Mouse (Mus musculus) liver, adult 2 months (tissue): Measurements from ENCODE around the gene Gm20388. TPM values are rescaled to one million over a fixed set of nuclear protein-coding genes. Genes with fewer than 3 reads are reported as not detected.

Source experiments
- DNase-seq: peaks from one replicate; pipeline ENCODE4 v3.0.0-alpha.2; 2011; ENCODE audit warnings: low read depth, low spot score; ENCODE audit errors: extremely low read depth
- H3K27ac ChIP-seq: fragments of 200-500 bp; replicated peaks from 2 replicates; pipeline ENCODE4 v1.5.1; 2012; ENCODE audit warnings: low read depth, mild to moderate bottlenecking, control low read depth, inconsistent platforms, low read length; ENCODE audit not compliant: insufficient read depth
- H3K27me3 ChIP-seq: fragments of 200-500 bp; 2 replicates; pipeline ENCODE4 v1.6.1; 2012; ENCODE audit warnings: mild to moderate bottlenecking, moderate library complexity, low read length, inconsistent platforms; ENCODE audit not compliant: control insufficient read depth, insufficient read depth
- H3K36me3 ChIP-seq: fragments of 200-500 bp; 2 replicates; pipeline ENCODE4 v1.6.1; 2012; ENCODE audit warnings: low read length, inconsistent platforms; ENCODE audit not compliant: control insufficient read depth, insufficient read depth
- H3K4me1 ChIP-seq: fragments of 200-500 bp; 2 replicates; pipeline ENCODE4 v1.6.1; 2011; ENCODE audit warnings: low read length; ENCODE audit not compliant: control insufficient read depth, insufficient read depth
- H3K4me3 ChIP-seq: fragments of 200-500 bp; 2 replicates; pipeline ENCODE4 v1.5.1; 2011; ENCODE audit warnings: low read depth, mild to moderate bottlenecking, control low read depth, low read length, moderate library complexity; ENCODE audit not compliant: insufficient read depth
- H3K79me2 ChIP-seq: fragments of 200-500 bp; 2 replicates; pipeline ENCODE4 v1.6.1; 2012; ENCODE audit warnings: inconsistent platforms, mild to moderate bottlenecking, low read length, moderate library complexity; ENCODE audit not compliant: control insufficient read depth, insufficient read depth
- H3K9ac ChIP-seq: fragments of 200-500 bp; 2 replicates; pipeline ENCODE4 v1.6.1; 2012; ENCODE audit warnings: low read depth, mild to moderate bottlenecking, control low read depth, inconsistent platforms, low read length
- CTCF ChIP-seq: fragments of 200-500 bp; IDR thresholded peaks from 2 replicates; pipeline ENCODE4 v1.5.1; 2011; ENCODE audit warnings: low read depth, low read length, control low read depth
- POLR2A ChIP-seq: fragments of 200-500 bp; IDR thresholded peaks from 2 replicates; pipeline ENCODE4 v1.6.1; 2011; ENCODE audit warnings: low read length, control low read depth; ENCODE audit not compliant: insufficient read depth; ENCODE audit errors: extremely low read depth
- WGBS: fragments of 180-500 bp; shearing (Covaris S2); methylation state at CpG from one replicate; pipeline ENCODE4 v1.1.7; 2018; 5-methylcytosine and 5-hydroxymethylcytosine counted together
- polyA plus RNA-seq: library from polyadenylated mRNA; depleted of rRNA; stranded (reverse); fragments of >200 nt; gene quantifications from 2 replicates; pipeline ENCODE4 v1.2.3, GENCODE M21; 2012
- total RNA-seq: library from RNA; depleted of rRNA; stranded (reverse); fragments of >200 nt; gene quantifications from 2 replicates; pipeline ENCODE4 v1.2.3, GENCODE M21; 2014

Gene Gm20388
- total and polyA plus RNA-seq, 2 experiments: 6.4 to 19.9 TPM

- H3K9ac ChIP-seq: no peak overlapping the region
- no peak for DNase-seq
- H3K36me3 ChIP-seq: peaks cover 17% of the 10 kb centered on the region; the same call in 1 of the 2 replicates
- no peak overlapping the region for H3K4me3 ChIP-seq
- H3K79me2 ChIP-seq: no peaks in the 10 kb centered on the region
- TF ChIP-seq POLR2A: no peak
- TF ChIP-seq CTCF: no peak
- no peaks in the 10 kb centered on the region for H3K4me1 ChIP-seq
- no peaks in the 10 kb centered on the region for H3K27me3 ChIP-seq
- no peak overlapping the region for H3K27ac ChIP-seq
- 91% methylated on average over 4 of the region's 4 CpGs for WGBS
Observed at GRCm38 (mm10) chr8:123505267-123505666, 3594.6 kb downstream of the Gm20388 start.

- peaks cover 16% of the 10 kb centered on the region; the same call in 1 of the 2 replicates for H3K36me3 ChIP-seq
- 87% methylated on average over 9 of the region's 9 CpGs for WGBS
Observed at GRCm38 (mm10) chr8:123505695-123506094, 3595.1 kb downstream of the Gm20388 start.

GRCm38 (mm10) chr8:123507153-123507552 is 3596.5 kb downstream of the Gm20388 start:
- H3K27ac ChIP-seq: no peak overlapping the region
- no peaks in the 10 kb centered on the region for H3K27me3 ChIP-seq
- H3K79me2 ChIP-seq: no peaks in the 10 kb centered on the region
- H3K36me3 ChIP-seq: peaks cover 6% of the 10 kb centered on the region; the same call in 1 of the 2 replicates
- H3K4me1 ChIP-seq: no peaks in the 10 kb centered on the region
- H3K9ac ChIP-seq: no peak overlapping the region
- TF ChIP-seq CTCF (no peak), POLR2A (no peak)
- WGBS: 95% methylated on average over 5 of the region's 5 CpGs
- H3K4me3 ChIP-seq: no peak overlapping the region
- DNase-seq: no peak

More at GRCm38 (mm10) chr8:123505695-123506094, 3595.1 kb downstream of the Gm20388 start:
- H3K27me3 ChIP-seq: no peaks in the 10 kb centered on the region
- no peak overlapping the region for H3K4me3 ChIP-seq
- H3K27ac ChIP-seq: no peak overlapping the region
- no peak for TF ChIP-seq POLR2A
- TF ChIP-seq CTCF: no peak
- H3K9ac ChIP-seq: no peak overlapping the region
- DNase-seq: no peak
- H3K79me2 ChIP-seq: no peaks in the 10 kb centered on the region
- no peaks in the 10 kb centered on the region for H3K4me1 ChIP-seq

GRCm38 (mm10) chr8:123510819-123511218 is 3600.2 kb downstream of the Gm20388 start:
- WGBS: 64% methylated on average over 5 of the region's 5 CpGs
- H3K9ac ChIP-seq: no peak overlapping the region
- no peaks in the 10 kb centered on the region for H3K36me3 ChIP-seq
- H3K4me1 ChIP-seq: no peaks in the 10 kb centered on the region
- DNase-seq: no peak
- peaks cover 11% of the 10 kb centered on the region; the same call in 1 of the 2 replicates for H3K27me3 ChIP-seq
- TF ChIP-seq POLR2A (no peak), CTCF (no peak)
- no peak overlapping the region for H3K4me3 ChIP-seq
- no peaks in the 10 kb centered on the region for H3K79me2 ChIP-seq
- H3K27ac ChIP-seq: no peak overlapping the region

- Histone ChIP-seq H3K79me2 (no peaks in the 10 kb centered on the region), H3K4me1 (peaks cover 4% of the 10 kb centered on the region), H3K4me3 (no peak overlapping the region), H3K27me3 (peaks cover 11% of the 10 kb centered on the region; the same call in 1 of the 2 replicates), H3K9ac (no peak overlapping the region), H3K27ac (no peak overlapping the region), H3K36me3 (no peaks in the 10 kb centered on the region)
- TF ChIP-seq POLR2A (no peak), CTCF (no peak)
- 7% methylated on average over 9 of the region's 9 CpGs for WGBS
- no peak for DNase-seq
Observed at GRCm38 (mm10) chr8:123514136-123514535, 3603.5 kb downstream of the Gm20388 start.

GRCm38 (mm10) chr8:123514781-123515539 is 3604.3 kb downstream of the Gm20388 start, which contains the start of gene Dbndd1:
Gene Dbndd1 (minus strand): TSS chr8:123515463.
- H3K36me3 ChIP-seq: no peaks in the 10 kb centered on the region
- TF ChIP-seq POLR2A: no peak
- no peak for TF ChIP-seq CTCF
- WGBS: 4% methylated on average over 53 of the region's 63 CpGs
- no peak for DNase-seq
- peaks cover 11% of the 10 kb centered on the region; the same call in 1 of the 2 replicates for H3K27me3 ChIP-seq
- H3K4me3 ChIP-seq: peak within 1 kb of the TSS; percentile 25; the same call in 1 of the 2 replicates
- no peaks in the 10 kb centered on the region for H3K79me2 ChIP-seq
- H3K27ac ChIP-seq: no peak within 1 kb of the TSS
- peaks cover 5% of the 10 kb centered on the region for H3K4me1 ChIP-seq
- H3K9ac ChIP-seq: no peak within 1 kb of the TSS
